Mouse (Mus musculus) left cerebral cortex, postnatal 10 days (tissue): Measurements from ENCODE around the gene Eif2ak4. TPM values are rescaled to one million over a fixed set of nuclear protein-coding genes. Genes with fewer than 3 reads are reported as not detected.
A peak's percentile ranks its signal among the peaks of the same experiment; 100 is the strongest.

Experiments
- DNase-seq, 2 experiments: peaks; one replicate each; pipeline ENCODE4 v3.0.0; 2021 to 2022; ENCODE audit warnings: low spot score in 2 of 2, mixed read lengths in 1 of 2; ENCODE audit errors: extremely low spot score in 1 of 2
- intact Hi-C: fragments of 180-260 bp; cut with DNase I; formaldehyde crosslinking; loops from one replicate; pipeline ENCODE4 v1.15.1; 2025
- total RNA-seq, 2 experiments: library from RNA; stranded (reverse); gene quantifications; 2 replicates each; pipeline ENCODE4 v1.2.3; 2021

Gene Eif2ak4
- total RNA-seq, 2 experiments from 2014 or later, result 20.1 to 20.8 TPM

DNA sequence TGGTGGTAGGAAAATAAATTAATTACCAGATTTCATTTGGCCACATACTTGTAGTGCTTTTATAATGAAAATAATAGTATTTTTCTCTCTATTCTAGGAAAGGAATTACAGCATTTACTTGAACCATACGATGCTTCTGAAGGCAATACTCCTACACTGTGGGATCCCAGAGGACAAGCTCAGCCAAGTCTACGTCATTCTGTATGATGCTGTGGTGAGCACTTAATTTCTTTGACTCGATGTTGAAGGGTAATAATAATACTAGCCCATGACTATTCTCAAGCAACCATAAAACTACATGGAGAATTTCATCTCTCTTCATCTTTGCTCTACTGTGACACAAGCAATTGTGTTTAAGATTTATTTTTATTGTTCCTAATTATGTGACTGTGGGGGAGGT, 68.6 kb downstream of the Eif2ak4 start:
- DNase-seq, result no peak
- intact Hi-C loops, result no loop called here

DNA sequence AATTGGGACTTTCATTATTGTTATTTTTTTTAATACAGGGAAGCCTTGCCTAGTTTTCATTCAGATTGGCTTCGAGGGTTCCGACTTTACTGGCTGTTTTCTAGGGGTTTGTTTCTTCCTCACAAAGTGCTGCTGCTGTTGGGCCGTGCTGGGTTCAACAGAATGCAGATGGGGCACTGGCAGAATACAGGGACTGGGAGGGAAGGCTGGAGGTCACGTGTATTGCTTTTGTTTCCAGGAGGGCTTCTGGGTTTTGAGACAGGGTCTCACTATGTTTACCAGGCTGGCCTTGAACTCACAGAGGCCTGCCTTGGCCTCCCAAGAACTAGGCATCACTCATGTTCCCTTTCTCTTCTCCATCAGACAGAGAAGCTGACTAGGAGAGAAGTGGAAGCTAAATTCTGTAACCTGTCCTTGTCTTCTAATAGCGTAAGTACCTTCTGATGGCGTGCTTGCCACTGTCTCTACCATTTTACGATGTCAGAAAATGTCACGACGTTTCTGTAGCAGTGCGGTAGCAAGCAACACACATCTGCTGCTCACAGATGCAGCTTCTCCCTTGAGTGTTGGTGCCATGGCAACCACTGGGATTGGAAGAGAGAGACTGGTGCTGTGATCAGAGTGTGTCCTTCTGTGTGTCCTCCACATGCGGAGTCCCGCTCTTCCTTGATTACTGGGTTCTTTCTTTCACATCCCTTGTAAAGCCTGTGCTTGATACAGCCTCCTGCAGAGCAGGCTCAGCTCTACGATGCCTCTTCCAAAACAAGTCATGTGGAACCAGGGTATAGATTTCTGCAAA, 69.2 kb downstream of the Eif2ak4 start:
- peak; percentile 34 to 61 for DNase-seq
- intact Hi-C loops, result no loop called here

DNA sequence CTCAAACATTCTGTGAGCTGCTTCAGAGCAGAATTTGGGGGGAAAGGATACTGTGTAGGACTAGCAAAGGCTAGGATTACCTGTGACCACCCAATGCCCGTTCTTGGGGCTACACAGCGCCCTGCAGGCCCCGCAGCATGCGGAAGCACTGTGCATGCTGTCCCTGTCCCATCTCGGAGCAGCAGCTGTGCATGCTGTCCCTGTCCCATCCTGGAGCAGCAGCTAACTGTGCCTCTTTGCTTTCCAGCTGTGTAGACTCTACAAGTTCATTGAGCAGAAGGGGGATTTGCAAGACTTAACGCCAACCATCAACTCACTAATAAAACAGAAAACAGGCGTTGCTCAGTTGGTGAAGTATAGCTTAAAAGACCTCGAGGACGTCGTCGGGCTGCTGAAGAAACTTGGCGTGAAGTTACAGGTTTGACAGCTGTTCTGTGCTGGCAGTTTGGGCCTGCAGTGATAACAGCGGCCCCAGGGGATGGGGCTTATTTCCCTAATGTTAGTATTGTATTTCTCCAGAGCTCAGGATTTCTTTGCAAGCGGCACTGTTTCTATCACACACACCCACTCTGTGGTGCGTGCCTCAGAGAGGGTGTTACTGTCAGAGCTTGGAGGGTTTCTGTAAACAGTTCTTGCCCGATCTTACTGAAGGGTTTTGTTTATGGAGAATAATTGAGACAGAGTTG, 73.2 kb downstream of the Eif2ak4 start:
- no peak for DNase-seq
- intact Hi-C loops, result loop anchor here (10.0 kb wide), 1 partner anchor 197 kb away; no protein-coding TSS in a partner anchor

DNA sequence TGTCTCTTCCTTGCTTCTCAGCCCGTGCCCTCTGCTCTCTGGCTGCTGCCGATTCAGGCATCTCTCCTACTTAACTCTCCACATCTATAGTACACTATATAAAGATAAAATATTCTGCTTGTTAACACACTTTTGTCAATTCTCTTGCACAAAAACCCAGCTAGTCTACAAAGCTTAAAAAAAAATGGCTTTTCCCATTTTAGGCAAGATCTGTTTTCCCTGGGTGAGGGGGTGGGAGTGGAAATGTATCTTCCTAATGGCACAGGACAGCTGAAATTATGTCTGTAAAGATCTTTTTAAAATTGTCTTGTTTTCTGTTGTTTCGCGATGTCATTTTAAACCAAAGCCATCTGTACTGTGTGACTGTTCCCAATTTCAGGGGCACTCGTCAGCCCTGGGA, 75.1 kb downstream of the Eif2ak4 start:
- intact Hi-C loops, result loop anchor here (10.0 kb wide), 1 partner anchor 199 kb away; no protein-coding TSS in a partner anchor
- DNase-seq, result no peak

DNA sequence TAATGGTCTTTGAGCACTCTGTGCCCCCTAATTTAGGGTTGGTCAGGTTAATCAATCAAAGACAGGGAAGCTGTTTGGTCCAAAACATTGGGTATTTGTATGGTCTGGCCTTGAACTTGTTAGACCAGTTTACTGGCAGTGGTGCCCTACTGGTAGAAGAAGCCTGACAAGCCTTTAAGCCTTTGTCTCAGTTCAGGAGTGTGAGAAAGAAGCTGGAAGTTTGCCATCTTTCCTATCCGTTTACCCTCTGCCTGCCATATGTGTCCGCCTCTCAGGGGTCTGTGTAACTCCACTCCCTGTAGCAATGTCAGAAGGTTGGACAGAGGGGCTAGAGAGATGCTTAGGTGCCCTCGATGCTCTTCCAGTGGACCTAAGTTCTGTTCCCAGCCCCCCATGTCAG, 76.0 kb downstream of the Eif2ak4 start:
- intact Hi-C loops, result loop anchor here (10.0 kb wide), 1 partner anchor 200 kb away; no protein-coding TSS in a partner anchor

DNA sequence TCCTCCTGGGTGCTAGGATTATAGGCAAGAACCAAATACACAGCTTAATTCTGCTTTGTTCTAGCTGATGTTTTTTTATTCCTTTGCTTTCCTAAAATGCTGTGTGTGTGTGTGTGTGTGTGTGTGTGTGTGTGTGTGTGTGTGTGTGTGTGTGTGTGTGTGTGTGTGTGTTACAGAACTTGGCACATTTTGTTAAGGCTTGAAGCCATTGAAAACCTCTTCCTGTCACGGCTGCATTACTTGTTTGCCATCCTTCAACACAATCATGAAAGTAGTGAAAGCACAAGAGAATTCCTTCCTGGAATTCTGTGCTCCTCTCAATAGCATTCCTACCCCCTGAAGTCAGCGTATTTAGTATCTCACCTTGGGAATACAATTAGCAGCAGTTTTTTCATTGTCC, 77.5 kb downstream of the Eif2ak4 start:
- DNase-seq, result no peak
- intact Hi-C loops, result loop anchor here (10.0 kb wide), 1 partner anchor 201 kb away; no protein-coding TSS in a partner anchor

More for the DNA sequence above, 76.0 kb downstream of the Eif2ak4 start:
- DNase-seq, result no peak

DNA sequence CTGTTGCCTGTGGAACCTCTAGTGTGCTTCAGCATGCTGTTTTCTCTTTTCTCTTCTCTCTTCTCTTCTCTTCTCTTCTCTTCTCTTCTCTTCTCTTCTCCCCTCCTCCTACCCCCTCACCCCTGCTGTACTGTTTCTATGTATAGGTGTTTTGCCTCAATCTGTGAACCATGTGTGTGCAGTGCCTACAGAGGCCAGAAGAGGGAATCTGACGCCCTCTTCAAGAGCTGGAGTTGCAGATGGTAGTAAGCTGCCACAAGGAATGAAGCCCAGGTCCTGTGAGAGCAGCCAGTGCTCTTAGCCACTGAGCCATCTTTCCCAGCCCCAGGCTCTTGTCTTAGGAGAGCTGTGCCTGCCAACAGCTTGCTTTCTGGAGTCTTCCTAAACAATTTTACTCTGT, 78.2 kb downstream of the Eif2ak4 start:
- intact Hi-C loops, result loop anchor here (10.0 kb wide), 1 partner anchor 202 kb away; no protein-coding TSS in a partner anchor
- DNase-seq, result no peak

DNA sequence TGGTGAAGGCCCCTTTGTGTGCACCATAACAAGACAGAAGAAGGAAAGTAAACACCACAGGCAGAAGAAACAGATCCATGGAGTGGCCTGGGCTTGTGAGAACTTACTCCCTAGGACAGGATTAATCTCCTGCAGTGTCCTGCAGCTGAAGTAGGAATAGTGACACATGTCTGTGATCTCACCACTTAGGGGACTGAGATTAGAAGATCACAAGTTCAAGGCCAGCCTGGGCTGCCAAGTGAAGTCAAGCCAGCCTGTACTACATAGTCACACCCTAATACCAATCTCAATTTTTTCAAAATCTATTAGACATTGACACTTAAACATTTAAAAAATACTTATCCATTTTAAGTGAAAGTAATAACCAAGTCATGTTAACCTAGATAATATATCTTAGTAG, 79.9 kb downstream of the Eif2ak4 start:
- intact Hi-C loops, result loop anchor here (10.0 kb wide), 1 partner anchor 204 kb away; no protein-coding TSS in a partner anchor
- no peak for DNase-seq

DNA sequence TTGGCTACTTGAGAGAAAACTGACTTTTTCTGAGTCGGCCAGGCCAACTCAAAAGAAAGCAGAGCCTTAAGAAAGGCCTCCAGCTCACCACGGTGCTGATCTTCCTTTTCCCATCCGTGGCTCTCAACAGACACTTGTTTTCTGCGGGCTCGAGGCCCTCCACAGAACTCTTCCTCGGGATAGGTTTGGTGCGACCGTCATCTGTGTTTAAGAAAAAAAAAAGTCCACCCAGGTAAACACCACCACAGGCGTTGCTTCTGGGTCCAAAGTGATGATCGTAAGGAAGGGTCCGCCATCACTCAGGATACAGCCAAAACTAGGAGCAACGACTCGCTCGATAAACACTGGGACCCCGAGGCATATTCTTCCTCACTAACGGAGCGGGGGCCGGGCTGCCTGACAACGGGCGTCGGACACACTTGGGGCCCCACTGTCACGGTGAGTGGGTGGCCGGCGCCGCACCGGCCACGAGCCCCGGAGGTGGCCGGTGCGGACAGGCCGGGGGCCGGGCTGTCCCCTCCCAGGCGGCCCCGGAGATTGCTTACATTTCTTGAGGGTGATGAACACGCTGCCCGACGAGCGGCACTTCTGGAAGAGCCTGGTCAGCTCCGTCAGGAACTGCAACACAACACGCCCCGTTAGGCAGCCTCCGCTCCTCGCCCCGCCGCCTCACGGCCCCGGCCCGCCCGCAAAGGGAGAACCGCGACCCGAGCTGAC, 90.6 kb downstream of the Eif2ak4 start:
- DNase-seq, result no peak
- intact Hi-C loops, result no loop called here

DNA sequence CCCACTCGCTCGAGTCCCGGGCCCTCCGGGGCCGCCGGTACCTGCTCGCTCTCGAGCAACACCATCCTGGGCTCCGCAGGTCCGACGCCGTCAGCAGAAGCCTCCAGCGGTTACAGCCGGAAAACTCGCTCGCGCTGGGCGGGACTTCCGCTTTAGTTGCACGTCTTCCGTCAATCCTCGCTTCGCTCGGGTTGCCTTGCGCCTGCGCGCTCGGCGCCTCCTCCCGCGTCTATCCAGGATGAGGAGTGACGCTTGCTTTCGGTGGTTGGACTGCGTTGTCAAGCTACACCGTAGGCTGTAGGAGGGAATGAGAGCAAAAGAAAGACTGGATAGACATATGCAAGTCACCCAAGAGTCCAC, 91.1 kb downstream of the Eif2ak4 start, which contains the start of gene Srp14:
Gene Srp14, minus strand, starts transcription at position 162 of the 360 bp plus-strand sequence.
- intact Hi-C loops, result no loop called here
- peak; percentile 89 to 96 for DNase-seq

DNA sequence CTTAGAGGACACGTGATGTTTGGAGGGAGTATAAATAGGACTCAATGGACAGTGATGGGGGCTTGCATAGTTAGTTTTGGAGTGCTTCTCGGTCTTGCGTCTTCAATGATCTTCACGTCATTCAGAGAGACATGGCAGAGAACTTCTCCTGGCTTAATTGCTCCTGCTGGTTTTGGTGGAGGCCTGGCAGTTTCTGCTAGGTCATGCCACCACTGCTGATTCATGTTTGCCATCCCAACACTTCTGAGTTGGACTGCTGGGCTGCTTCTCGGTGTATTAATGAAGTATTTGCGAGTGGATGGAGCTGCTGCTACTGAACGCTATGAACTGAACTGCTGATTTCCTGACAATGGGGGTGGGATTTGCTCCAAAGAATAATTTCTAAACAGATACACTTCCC, 92.5 kb downstream of the Eif2ak4 start:
- DNase-seq, result no peak
- intact Hi-C loops, result loop anchor here (10.0 kb wide), 1 partner anchor 214 kb away; no protein-coding TSS in a partner anchor

DNA sequence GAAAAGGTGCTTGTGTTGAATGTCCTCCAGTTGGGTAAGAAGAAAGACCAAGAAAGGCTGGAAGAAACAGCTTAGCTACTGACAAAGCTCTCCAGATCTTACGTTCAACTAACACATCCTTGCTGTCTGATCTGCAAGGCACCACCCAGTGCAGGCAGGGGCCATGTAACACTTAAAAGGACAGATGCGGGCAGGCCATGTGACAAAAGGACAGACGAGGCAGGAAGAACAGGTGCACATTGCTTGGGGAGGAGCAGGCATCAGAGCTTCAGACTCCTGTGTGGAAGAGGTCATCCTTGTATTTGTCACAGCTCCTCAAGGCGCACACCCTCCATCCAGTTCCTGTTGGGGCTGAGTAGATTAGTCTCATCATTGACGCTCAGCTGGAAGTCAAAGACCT, 94.6 kb downstream of the Eif2ak4 start:
- intact Hi-C loops, result loop anchor here (10.0 kb wide), 1 partner anchor 212 kb away; no protein-coding TSS in a partner anchor
- no peak for DNase-seq

DNA sequence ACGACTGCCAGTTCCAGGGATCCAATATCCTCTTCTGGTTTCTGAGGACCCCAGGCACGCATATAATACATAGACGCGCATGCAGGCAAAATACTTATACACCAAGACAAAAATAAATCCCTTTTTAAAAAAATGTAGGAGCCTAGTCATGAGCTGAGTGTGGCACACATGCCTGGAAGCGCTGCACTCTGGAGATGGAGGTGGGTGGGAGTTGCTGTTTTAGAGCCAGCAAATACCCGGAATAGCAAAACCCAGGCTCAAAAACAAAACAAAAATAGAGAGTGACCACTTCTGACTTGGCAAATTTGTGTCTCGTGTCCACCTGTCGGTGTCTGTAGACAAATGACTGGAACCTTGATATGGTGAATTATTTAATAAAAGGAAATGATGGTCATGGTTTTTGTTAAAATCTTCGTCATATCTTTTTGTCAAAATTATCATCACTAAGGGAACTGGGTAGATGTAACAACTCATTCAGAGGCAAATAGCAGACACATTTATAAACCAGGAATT, 96.0 kb downstream of the Eif2ak4 start:
- intact Hi-C loops, result loop anchor here (10.0 kb wide), 1 partner anchor 210 kb away; no protein-coding TSS in a partner anchor
- no peak for DNase-seq

DNA sequence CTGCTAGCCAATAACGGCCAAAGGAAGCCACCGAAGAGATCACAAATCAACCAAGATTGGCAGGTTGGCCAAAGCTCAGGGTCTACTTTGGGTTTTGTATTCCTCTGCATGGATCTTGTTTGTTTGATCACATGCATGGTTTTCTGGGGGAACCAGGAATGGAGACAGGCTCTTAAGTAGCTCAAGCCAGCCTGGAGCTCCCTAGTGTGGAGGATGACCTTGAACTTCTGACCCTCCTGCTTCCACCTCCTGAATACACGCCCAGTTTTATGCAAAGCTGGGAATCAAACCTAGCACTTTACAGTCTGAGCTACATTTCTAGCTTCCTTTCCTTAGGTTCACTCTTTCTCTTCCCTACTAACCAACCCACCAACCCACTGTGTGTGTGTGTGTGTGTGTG, 97.0 kb downstream of the Eif2ak4 start:
- intact Hi-C loops, result loop anchor here (10.0 kb wide), 1 partner anchor 209 kb away; no protein-coding TSS in a partner anchor

DNA sequence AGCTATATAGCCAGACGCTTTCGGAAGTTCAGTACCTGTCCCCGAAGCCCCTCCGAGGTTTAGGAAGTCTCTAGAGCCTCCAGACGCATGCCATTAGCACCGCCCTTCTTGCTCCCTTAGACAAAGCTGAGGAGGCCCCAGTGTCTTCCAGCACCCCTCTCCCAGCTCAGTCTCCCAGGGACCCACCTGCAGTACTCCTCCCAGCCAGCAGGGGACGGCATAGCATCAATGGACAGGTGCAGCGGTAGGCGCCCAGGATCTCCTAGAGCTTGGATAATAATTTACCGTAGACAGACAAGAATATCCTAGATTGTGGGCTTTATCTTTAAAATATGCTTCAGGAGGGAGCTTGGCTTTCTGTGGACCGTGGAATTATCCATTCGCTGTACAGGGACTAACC, 98.5 kb downstream of the Eif2ak4 start:
- intact Hi-C loops, result loop anchor here (2.0 to 10.0 kb wide), 2 partner anchors 118 to 208 kb away; no protein-coding TSS in a partner anchor
- peak; percentile 36 to 81 for DNase-seq

More for the DNA sequence above, 97.0 kb downstream of the Eif2ak4 start:
- no peak for DNase-seq

DNA sequence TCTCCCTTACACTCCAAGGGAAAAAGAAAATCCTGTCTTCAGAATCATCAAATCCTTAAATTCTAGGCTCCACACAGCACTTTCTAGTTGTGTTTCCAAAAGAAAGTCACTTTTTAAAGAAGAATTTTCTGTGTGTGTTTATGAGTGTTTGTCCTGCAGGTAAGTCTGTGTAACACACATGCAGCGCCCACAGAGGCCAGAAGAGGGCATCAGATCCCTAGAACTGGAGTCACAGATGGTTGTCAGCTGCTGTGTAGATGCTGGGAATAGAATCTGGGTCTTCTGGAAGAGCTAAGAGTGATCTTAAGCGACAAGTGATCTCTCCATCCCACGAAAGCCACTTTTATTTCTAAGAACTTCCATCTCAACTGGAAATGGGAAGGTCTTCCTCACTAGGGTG, 99.4 kb downstream of the Eif2ak4 start:
- intact Hi-C loops, result loop anchor here (2.0 to 10.0 kb wide), 2 partner anchors 117 to 207 kb away; no protein-coding TSS in a partner anchor
- no peak for DNase-seq

DNA sequence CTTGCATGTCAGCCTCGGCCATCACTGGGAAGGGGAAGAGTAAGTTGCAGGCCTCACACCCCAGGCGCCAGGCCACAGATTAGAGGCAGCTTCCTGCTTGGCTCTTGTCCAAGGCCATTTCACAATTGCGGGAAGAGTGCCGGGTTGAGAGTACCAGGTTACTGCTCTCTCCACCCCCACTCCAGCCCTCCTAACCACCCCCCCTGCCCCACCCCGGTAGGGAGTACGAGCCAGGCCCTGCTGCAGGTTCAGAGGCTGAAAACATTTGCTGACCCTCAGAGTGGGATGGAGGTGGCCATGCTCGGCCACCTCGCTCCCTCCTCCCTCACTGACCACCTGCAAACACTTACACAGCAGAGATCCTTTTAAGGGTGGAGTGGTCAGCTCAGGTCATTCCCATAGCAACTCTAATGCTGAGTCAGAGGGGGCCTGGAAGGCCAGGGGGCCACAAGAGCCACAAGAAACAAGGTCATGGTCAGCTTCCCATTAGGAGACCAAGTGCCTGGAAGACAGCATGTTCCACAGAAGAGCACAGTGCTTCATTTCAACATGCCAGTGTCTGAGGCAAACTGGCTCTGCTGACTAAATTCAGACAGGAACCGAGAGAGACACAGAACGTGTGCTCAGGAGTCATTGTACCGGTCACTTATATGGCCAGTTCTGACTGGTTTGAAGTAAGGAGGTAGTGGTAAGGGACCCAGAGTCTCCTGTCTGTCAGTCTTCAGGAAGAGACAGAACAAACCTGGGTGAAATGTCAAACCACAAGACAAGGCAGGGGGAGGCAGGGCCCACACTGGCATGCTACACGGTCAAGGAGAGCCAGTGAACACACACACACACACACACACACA, 102.0 kb downstream of the Eif2ak4 start:
- intact Hi-C loops, result loop anchor here (5.0 kb wide), 1 partner anchor 57 kb away; the partner anchor contains the start of gene Bmf
- DNase-seq, result peak; percentile 44 to 80
